Mouse (Mus musculus) right cerebral cortex, postnatal 10 days (tissue): ENCODE measurements around the gene Ambra1.

Experiments used
- DNase-seq, 2 experiments: peaks; one replicate each; pipeline ENCODE4 v3.0.0; 2021; ENCODE audit warnings: low spot score in 2 of 2

Gene Ambra1

DNA sequence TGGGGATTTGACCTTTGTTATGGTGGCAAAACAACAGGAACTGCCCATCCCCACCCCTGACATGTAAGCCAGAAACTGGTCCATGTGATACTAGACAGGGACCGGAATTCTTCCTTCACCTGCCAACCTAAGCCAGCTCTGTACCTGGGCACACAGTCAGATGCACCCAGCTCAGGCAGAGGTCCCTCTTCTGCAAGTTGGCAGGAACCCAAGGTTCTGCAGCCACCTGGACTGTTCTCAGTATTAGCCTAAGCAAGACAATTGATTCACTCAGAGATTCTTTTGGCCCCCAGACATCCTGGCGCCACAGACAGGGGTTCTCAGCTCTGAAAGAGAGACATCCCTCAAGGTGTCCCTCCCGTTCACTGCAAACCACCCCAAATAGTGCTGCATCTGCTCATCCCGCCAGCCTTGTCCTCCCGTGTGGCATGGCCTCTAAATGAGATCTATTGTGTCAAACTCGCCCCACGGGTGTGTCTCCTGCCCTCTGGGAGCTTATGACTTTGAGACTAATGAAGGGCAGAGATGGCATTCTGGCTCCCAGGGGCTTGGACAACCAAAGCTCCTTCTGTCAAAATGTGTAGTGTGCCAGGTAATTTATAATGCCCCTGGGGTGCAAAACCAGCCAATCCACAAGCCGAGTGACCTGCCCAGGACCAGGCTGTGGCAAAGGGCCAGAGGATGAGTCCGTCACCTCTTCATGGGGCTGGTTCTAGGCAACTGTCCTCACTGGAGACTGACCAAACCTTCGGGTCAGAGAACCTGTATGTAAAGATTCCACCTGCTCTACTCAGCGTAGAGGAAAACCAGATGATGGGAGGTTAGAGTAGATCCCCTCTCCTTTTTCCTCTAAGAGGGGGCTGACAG lies 229.8 kb downstream of the Ambra1 start:
- DNase-seq, result no peak

GRCm38 (mm10) chr2:91960459-91960858 lies 230.5 kb downstream of the Ambra1 start:
- DNase-seq, result no peak

- no peak for DNase-seq
These were observed 232.2 kb downstream of the Ambra1 start for GRCm38 (mm10) chr2:91961901-91962761.

GRCm38 (mm10) chr2:91962864-91963401 lies 233.0 kb downstream of the Ambra1 start:
- no peak for DNase-seq

- peak; percentile 94 to 95 for DNase-seq
These were observed 233.6 kb downstream of the Ambra1 start for GRCm38 (mm10) chr2:91963443-91963932.

GRCm38 (mm10) chr2:91964610-91965204 lies 234.8 kb downstream of the Ambra1 start:
- DNase-seq, result no peak

GRCm38 (mm10) chr2:91965417-91965816 lies 235.5 kb downstream of the Ambra1 start:
- DNase-seq, result peak in 1 of 2 experiments; percentile 71

- no peak for DNase-seq
These were observed 236.4 kb downstream of the Ambra1 start for GRCm38 (mm10) chr2:91966367-91966766.

DNA sequence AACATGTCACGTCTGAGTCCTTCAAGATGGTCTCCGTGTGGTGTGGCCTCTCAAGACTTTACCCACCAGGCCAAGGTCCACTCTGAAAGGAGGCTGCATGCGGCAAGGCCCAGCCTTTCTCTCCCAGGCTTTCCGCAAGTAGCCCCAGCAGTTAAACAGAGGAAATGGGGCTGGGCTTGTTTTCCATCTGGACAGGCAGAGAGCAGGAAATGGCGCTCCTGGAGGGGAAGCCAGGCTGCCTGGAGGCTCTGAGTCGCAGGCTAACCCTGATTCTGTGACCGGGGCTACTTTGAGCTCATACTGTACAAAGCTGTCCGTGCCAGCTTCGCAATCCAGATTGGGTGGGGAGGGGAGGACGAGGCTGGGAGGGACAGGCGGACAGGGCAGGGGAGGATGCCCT lies 238.0 kb downstream of the Ambra1 start:
- no peak for DNase-seq
